Mouse (Mus musculus): Measurements from ENCODE around the gene Sertad2.
A peak's percentile ranks its signal among the peaks of the same experiment; 100 is the strongest.

Gene Sertad2

DNA sequence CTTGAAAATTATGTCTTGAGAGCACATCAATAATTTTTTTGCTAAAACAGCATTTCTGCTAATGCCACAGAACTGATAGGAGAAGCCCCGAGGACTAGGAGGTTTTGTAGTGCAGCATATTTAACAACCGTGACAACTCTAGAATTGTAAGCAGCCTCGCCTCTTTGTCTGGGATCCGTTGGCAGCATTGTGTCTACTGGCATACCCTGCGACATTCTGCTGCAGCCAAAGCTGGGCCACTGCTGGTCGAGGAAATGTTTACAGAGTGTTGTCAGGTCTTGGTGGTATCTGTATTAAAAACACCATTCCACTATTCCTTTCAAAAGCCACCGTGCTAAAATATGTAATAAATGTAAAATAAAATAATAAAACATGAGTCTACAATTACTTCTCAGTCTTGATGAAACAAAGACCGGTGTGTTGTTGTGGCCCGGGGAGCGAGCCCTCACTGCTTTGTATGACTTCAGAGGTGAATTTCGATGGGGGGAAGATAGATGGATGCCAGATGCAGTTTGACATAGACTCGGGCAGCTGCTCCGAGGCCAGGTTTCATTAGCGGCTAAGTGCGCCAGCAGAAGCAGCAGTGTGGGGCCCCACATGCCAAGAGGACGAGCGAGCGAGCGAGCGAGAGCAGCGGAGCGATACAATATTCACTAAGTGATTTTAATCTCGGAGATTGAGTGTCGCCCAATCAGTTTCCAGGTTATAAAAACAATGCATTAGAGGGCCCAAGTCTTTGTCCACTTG is 60.2 kb downstream of the Sertad2 start:
- peak; percentile 80 for DNase-seq (ENCODE audit: low spot score)

- DNase-seq (ENCODE audit: low spot score): no peak
Measured at GRCm38 (mm10) chr11:20604119-20604518, 61.1 kb downstream of the Sertad2 start.

DNA sequence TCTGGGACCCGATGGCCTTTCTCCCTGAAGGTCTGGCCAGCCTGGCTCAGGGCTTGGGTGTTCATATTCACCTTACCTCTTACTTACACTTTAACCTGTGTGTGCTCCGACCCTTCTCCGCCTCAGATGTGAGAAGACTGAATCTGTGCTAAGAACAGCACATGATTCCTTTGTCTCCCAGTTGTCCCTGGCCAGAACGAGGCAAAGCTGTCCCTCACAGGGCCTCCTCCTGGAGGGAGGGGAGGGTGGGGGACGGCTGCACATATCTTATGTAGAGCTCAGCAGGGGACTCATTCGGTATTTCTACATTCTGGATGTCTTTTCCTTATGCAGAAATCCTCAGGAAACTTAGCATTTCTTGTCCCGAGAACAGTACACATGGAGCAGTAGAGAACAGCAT is 62.6 kb downstream of the Sertad2 start:
- no peak for DNase-seq (ENCODE audit: low spot score)

DNA sequence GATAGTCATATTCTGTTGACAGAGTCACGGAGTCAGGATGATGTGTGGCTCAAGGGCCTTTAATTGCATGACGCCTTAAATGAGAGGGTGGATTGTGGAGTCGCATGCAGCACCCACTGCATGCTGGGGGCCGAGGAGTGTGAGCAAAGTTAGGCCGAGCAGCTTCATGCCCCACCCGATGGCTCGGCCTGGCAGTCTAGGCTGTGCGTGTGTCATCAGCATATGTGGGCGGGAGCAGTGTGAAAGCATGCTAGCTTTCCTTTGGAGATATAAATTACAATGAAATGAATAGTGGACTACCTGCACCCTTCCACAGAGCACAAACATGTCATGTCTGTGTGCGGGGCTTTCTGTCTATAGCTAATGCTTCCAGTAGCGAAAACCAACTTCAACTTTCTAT is 65.4 kb downstream of the Sertad2 start:
- no peak for DNase-seq (ENCODE audit: low spot score)

GRCm38 (mm10) chr11:20613223-20613622 is 70.2 kb downstream of the Sertad2 start:
- no peak for DNase-seq (ENCODE audit: low spot score)

- no peak for DNase-seq (ENCODE audit: low spot score)
Measured at GRCm38 (mm10) chr11:20616103-20616502, 73.0 kb downstream of the Sertad2 start.

DNA sequence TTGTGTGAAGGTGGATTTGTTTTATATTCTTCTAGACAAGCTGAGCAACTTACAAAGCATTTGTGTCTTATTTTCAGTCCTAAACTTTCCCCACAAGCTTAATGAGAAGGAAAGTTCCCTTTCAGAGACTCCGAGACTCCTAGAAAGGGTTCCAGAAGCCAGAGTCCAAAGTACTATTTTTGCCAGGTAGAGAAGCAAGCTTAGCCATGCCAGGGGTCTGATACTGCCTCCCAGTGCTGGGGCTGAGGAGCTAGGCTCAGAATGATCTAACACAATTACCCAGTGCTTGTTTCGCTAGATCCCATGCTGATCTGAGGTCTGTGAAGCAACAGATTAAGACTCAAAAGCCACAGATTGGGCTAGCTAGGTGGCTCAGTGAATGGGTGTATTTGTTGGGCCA is 84.1 kb downstream of the Sertad2 start:
- no peak for DNase-seq (ENCODE audit: low spot score)

- DNase-seq (ENCODE audit: low spot score): no peak
Measured at GRCm38 (mm10) chr11:20628216-20628615, 85.2 kb downstream of the Sertad2 start.

GRCm38 (mm10) chr11:20629700-20630099 is 86.6 kb downstream of the Sertad2 start:
- DNase-seq (ENCODE audit: low spot score): no peak

DNA sequence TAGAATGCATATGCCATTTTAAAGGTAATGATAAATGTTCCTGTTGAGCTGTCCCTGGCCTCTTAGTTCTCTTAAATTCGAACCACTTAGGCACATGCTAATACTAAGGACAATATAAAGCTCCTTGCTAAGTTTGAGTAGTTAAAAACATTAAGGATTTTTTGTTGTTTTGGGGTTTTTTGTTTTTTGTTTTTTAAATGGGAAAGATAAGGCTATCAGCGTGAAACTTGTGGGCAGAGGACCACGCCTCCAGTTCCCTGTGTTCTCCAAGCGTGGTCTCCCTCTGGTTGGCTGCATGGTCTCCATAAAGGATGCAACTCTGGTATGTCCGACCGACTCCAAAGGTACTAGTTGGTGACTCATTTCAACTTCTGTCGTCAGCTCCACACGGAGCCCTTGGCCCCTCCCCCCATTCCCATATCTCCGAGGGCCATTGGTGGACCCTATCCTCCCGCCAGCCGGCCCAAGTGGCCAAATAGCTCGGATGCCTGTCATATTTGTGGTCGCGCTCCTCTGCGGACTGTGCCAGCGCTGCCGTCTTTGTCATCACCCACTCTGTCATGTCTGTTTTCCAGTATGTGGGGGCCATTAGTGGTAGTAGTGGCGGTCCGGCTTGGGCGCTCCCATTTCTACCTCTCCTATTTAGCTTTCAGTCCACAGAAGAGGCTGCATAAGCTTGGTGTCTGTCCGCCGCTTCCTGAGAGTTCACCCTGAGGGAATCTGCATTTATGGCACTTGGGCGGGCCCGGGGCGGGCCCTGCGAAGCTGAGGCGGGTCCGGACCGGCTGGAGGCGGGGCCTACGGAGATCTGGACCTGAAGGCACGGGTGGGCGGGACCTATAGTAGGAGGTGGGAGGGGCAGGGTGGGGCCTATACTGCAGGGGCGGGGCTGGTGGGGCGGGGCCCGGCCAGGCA is 88.2 kb downstream of the Sertad2 start:
- peak; percentile 98 for DNase-seq (ENCODE audit: low spot score)

DNA sequence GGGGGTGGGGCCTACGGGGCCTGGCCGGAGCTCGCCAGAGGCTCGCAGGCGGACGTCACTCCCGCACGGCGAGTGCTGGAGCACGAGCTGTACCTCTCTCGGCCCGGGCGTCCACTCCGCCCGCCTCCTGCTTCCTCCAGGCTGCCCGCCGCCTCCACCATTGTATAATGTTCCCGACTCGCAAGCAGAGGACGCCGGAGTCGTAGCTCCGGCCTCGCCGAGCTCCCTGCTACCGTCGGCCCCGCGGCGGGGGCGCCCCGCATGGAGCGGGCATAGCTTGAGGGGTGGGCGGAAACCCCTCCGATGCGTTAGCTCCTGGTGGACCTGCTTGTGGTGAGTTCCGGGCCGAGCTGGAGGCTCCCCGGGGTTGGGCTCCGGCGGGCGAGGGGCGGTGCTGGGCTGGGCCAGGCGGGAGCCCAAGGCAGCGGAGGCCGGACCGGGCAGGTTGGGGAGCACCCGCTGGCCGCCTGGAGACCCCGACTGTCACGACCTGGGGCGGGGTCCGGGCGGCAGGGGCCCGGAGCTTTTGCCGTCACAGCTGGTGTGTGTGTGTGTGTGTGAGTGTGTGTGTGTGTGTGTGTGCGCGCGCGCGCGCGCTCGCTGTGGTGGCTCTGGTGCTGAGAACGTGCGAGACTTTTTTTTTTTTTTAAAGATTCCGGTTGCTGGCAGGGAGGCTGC is 89.0 kb downstream of the Sertad2 start:
- peak; percentile 78 for DNase-seq (ENCODE audit: low spot score)

DNA sequence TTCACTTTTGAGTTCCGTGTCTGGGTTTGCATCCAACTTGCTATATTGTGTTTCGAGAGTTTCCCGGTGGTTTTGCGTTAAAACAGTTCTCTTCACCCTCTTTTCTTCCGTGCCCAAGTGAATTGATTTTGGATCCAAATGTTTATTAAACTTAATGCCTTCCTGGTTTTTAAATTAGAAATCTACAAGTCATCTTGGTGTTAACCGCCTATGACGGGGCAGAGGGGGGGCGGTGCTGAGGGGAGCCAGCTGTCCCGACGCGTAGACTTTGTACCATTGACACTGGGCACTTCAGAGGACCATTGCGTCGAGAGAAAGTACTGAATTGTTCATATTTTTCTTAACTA is 89.5 kb downstream of the Sertad2 start:
- peak; percentile 78 for DNase-seq (ENCODE audit: low spot score)

DNA sequence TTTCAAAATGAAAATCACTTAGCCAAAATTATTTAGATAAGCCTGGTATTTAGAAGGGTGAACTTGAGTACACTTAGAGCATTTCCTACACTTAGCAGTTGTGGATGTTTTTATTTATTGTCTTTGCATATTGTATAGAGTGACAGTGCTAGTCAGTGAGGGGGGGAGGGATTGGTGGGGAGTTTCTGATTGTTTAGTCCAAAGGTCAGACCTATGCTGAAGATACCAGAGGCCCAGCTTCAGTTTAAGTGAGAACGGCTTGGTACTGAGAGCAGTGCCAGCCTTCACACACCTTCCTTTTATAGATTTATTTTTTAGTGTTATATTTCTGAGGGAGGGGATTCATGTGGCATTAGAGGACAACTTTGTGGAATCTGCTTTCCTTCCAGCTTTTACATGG is 91.5 kb downstream of the Sertad2 start:
- no peak for DNase-seq (ENCODE audit: low spot score)

GRCm38 (mm10) chr11:20635646-20636045 is 92.6 kb downstream of the Sertad2 start:
- DNase-seq (ENCODE audit: low spot score): no peak

DNA sequence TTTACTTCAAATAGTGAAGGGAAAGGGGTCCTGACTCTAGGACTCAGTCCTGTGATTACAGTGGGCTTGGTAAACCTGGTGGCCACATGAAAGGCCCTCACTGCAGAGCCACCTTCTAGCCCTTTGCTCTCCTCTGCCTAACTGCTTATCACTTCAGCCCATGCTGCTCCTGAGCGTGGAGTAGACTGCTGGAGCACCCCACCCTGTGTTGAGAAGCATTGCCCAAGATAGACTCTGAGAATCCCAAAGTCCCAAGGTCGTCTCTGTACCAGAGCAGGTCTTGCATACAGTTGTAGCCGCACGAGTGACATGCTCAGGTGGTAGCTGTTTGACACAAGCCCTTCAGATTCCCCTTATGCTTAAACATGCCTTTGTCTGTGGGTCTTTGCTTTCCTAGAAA is 93.1 kb downstream of the Sertad2 start:
- no peak for DNase-seq (ENCODE audit: low spot score)

DNA sequence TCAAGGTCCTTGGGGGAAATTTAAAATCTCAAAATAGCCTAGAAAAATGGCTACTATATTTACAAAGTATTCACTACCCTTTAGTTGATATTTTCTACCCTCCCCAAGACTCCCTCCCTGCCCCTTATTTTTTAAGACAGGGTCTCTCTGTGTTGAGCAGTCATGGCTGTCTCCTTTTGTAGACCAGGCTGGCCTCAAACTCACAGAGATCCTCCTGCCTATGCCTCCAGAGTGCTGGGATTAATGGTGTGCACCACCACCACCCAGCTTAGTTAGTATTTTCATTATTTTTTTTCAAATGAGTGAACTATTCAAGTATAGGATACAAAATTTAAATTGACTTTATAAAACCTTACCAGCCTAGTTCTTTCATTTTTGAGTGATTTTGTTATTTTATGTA is 94.0 kb downstream of the Sertad2 start:
- DNase-seq (ENCODE audit: low spot score): no peak

DNA sequence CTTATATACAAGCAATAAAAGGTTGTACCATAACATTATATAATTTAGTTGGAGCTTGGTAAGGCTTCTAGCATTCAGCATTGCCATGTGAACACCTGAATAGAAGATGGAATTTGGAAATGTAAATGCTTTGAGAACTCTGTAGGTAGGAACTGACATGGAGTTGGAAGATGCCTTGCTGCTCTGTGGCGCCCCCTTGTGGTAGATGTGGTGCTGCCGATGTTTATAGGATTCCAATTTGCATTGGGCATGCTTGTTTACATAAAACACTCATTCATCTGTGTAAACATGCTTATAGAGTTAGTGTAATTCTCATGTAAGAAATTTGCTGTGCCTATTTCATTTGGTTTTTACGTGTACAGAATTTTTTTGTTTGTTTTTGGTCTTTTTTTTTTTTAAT is 95.8 kb downstream of the Sertad2 start:
- DNase-seq (ENCODE audit: low spot score): peak; percentile 86

GRCm38 (mm10) chr11:20639918-20640447 is 96.9 kb downstream of the Sertad2 start:
- DNase-seq (ENCODE audit: low spot score): peak; percentile 85

DNA sequence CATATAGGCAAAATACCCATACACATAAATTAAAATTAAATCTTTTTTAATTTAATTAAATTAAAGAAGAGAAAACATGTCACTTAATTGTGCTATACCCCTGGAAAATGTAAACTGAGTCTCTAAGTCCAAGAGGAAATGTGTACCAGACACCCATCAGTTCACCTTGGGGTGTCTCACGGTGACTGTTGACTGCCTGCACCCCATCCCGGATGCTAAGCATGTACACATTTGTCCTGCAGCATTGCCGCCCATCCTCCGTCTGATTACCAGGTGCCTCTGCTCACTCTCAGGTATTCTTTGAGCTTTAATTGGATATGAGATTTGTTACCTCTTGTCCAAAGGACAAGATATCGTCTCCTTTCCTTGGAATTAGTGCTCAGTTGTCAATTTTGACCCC is 99.3 kb downstream of the Sertad2 start:
- DNase-seq (ENCODE audit: low spot score): no peak

GRCm38 (mm10) chr11:20643161-20643560 is 100.1 kb downstream of the Sertad2 start:
- DNase-seq (ENCODE audit: low spot score): no peak

DNA sequence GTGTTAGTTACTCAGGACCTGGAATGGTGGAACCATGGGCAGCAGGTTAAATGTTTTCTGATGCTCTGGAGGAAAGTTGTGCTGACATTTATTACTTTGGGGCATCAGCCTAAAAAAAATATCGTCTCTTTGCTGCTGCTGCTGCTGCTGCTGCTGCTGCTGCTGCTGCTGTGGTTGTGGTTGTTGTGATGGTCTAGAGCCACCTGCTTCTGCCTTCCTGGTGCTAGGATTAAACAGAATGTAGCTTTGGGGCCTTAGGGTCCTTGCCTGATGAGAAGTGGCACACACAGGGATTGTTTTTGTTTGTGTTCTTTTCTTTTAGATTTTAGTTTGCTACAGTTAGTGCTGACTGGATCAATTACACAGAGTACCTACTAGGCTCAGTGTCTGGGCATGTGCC is 101.1 kb downstream of the Sertad2 start:
- DNase-seq (ENCODE audit: low spot score): no peak

- no peak for DNase-seq (ENCODE audit: low spot score)
Measured at GRCm38 (mm10) chr11:20644872-20645271, 101.8 kb downstream of the Sertad2 start.

GRCm38 (mm10) chr11:20645521-20645920 is 102.5 kb downstream of the Sertad2 start:
- DNase-seq (ENCODE audit: low spot score): no peak

Measured in embryo, embryonic 10.5 days (tissue).